Mouse (Mus musculus) lung, postnatal 14 days (tissue): ENCODE results near the gene Usp29.
"Not testable (repeated sequence)": the region's sequence is repeated elsewhere in the genome, so short reads cannot be mapped to it uniquely, and the experiment has no call there.

Source experiments
- DNase-seq: peaks from one replicate; pipeline ENCODE4 v3.0.0; 2021

Usp29 gene

GRCm38 (mm10) chr7:6937040-6937439 is 206.7 kb downstream of the Usp29 start:
- peak; percentile 79 for DNase-seq

- no peak for DNase-seq
Measured at GRCm38 (mm10) chr7:6940761-6941231, 210.4 kb downstream of the Usp29 start.

- DNase-seq: not testable (repeated sequence)
Measured at GRCm38 (mm10) chr7:6948061-6948460, 217.7 kb downstream of the Usp29 start.

GRCm38 (mm10) chr7:6956576-6956975 is 226.2 kb downstream of the Usp29 start:
- no peak for DNase-seq

GRCm38 (mm10) chr7:6958574-6958973 is 228.2 kb downstream of the Usp29 start:
- no peak for DNase-seq

GRCm38 (mm10) chr7:6973566-6973965 is 243.2 kb downstream of the Usp29 start:
- no peak for DNase-seq

GRCm38 (mm10) chr7:6976890-6977289 is 246.5 kb downstream of the Usp29 start:
- DNase-seq: no peak

GRCm38 (mm10) chr7:6995251-6995650 is 264.9 kb downstream of the Usp29 start, which contains the start of gene Aurkc:
TSS of gene Aurkc (plus strand) at chr7:6995300.
- not testable (repeated sequence) for DNase-seq

- DNase-seq: not testable (repeated sequence)
Measured at GRCm38 (mm10) chr7:6998914-6999313, 268.5 kb downstream of the Usp29 start.

- not testable (repeated sequence) for DNase-seq
Measured at GRCm38 (mm10) chr7:7005441-7005840, 275.1 kb downstream of the Usp29 start.
